Mouse (Mus musculus): ENCODE results near the gene 4833427G06Rik.
"Not testable (repeated sequence)": the region's sequence is repeated elsewhere in the genome, so short reads cannot be mapped to it uniquely, and the experiment has no call there.

DNA sequence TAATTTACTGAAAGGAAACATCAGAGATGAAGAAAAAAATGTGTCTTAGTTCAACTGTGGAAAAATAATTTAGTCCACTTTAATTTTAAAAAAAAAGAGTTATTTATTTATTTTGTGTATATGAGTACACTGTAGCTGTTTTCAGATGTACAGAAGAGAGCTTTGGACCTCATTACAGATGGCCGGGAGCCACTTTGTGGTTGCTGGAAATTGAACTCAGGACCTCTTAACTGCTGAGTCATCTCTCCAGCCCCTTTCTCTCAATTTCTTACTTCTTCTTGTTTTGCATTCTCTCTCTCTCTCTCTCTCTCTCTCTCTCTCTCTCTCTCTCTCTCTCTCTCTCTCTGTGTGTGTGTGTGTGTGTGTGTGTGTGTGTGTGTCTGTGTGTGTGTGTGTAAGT lies 37.5 kb upstream of the 4833427G06Rik start:
- not testable (repeated sequence) for TF ChIP-seq CTCF (IDR thresholded peaks at IDR 0.05; ENCODE audit: borderline replicate concordance, control insufficient read depth, extremely low read depth, insufficient read depth, low read length, poor library complexity); POLR2A (IDR thresholded peaks at IDR 0.05; ENCODE audit: control insufficient read depth, extremely low read depth, insufficient read depth, low read length, poor library complexity)

Data from thymus, adult 2 months (tissue).